Mouse (Mus musculus) ES-Bruce4 (cell line): Measurements from ENCODE around the gene Rln3. TPM values are rescaled to one million over a fixed set of nuclear protein-coding genes. Genes with fewer than 3 reads are reported as not detected.
"Not testable (repeated sequence)": the region's sequence is repeated elsewhere in the genome, so short reads cannot be mapped to it uniquely, and the experiment has no call there.

Source experiments
- H3K27ac ChIP-seq: 2 replicates; pipeline ENCODE4 v1.5.1; 2012; ENCODE audit warnings: low read length, inconsistent platforms; ENCODE audit not compliant: insufficient read depth
- H3K27me3 ChIP-seq: 2 replicates; pipeline ENCODE4 v1.6.1; 2012; ENCODE audit warnings: mild to moderate bottlenecking, low read length, inconsistent platforms; ENCODE audit not compliant: control insufficient read depth, poor library complexity, insufficient read depth, severe bottlenecking
- H3K36me3 ChIP-seq: 2 replicates; pipeline ENCODE4 v1.6.1; 2012; ENCODE audit warnings: inconsistent platforms, mild to moderate bottlenecking, low read length, moderate library complexity; ENCODE audit not compliant: control insufficient read depth, poor library complexity, insufficient read depth, severe bottlenecking
- H3K4me1 ChIP-seq: one replicate; pipeline ENCODE4 v1.8.1; 2011; ENCODE audit warnings: low read length; ENCODE audit not compliant: control insufficient read depth, insufficient read depth
- H3K4me3 ChIP-seq: 2 replicates; pipeline ENCODE4 v1.5.1; 2011; ENCODE audit warnings: low read depth, mild to moderate bottlenecking, low read length
- H3K9ac ChIP-seq: 2 replicates; pipeline ENCODE4 v1.6.1; 2012; ENCODE audit warnings: low read depth, mild to moderate bottlenecking, inconsistent platforms; ENCODE audit not compliant: poor library complexity, severe bottlenecking
- H3K9me3 ChIP-seq: replicated peaks from 2 replicates; pipeline ENCODE4 v1.6.1; 2012; ENCODE audit warnings: mild to moderate bottlenecking, low read length, inconsistent platforms; ENCODE audit not compliant: control insufficient read depth, poor library complexity, insufficient read depth, severe bottlenecking
- CTCF ChIP-seq: IDR thresholded peaks from one replicate; pipeline ENCODE4 v1.8.1; 2011; ENCODE audit warnings: low read depth, low read length
- EP300 ChIP-seq: IDR thresholded peaks from 2 replicates; pipeline ENCODE4 v1.6.1; 2011; ENCODE audit warnings: low read depth, low read length; ENCODE audit not compliant: insufficient read depth
- POLR2A ChIP-seq: IDR thresholded peaks from one replicate; pipeline ENCODE4 v1.8.1; 2011; ENCODE audit warnings: low read length; ENCODE audit not compliant: insufficient read depth
- polyA plus RNA-seq: library from polyadenylated mRNA; stranded (reverse); fragments of >200 nt; gene quantifications from 2 replicates; pipeline ENCODE4 v1.2.4, GENCODE M21; 2011; ENCODE audit warnings: low read depth; ENCODE audit not compliant: missing spikeins, insufficient read depth, insufficient read length

Rln3 gene
- polyA plus RNA-seq, 1 experiment: 1.9 TPM

- 0 out of 2 replicates have a peak, but pooled peaks cover 5% of the 10 kb centered on the region for H3K27me3 ChIP-seq
Observed at GRCm38 (mm10) chr8:84012499-84013165, 32.2 kb downstream of the Rln3 start.

GRCm38 (mm10) chr8:84011705-84012498 lies 32.9 kb downstream of the Rln3 start, which contains the start of gene 2210011C24Rik:
TSS of gene 2210011C24Rik (minus strand) at chr8:84012171.
- Histone ChIP-seq H3K4me1 (no peaks in the 10 kb centered on the region), H3K9ac (peak within 1 kb of the TSS; percentile 94), H3K27ac (no peak within 1 kb of the TSS), H3K9me3 (no peaks in the 10 kb centered on the region; the same call in 1 of the 2 replicates), H3K4me3 (peak within 1 kb of the TSS; percentile 65), H3K36me3 (no peaks in the 10 kb centered on the region), H3K27me3 (0 out of 2 replicates have a peak, but pooled peaks cover 5% of the 10 kb centered on the region)
- TF ChIP-seq POLR2A: no peak
- no peak for TF ChIP-seq CTCF
- TF ChIP-seq EP300: no peak

More at GRCm38 (mm10) chr8:84012499-84013165, 32.2 kb downstream of the Rln3 start:
- Histone ChIP-seq H3K9me3 (no peaks in the 10 kb centered on the region; the same call in 1 of the 2 replicates), H3K27ac (no peak overlapping the region), H3K36me3 (no peaks in the 10 kb centered on the region), H3K4me1 (no peaks in the 10 kb centered on the region), H3K9ac (peak overlapping the region; percentile 94), H3K4me3 (peak overlapping the region; percentile 65)
- TF ChIP-seq EP300 (no peak), POLR2A (no peak), CTCF (no peak)

GRCm38 (mm10) chr8:84010625-84011611 lies 33.9 kb downstream of the Rln3 start:
- no peaks in the 10 kb centered on the region; the same call in 1 of the 2 replicates for H3K9me3 ChIP-seq
- H3K36me3 ChIP-seq: no peaks in the 10 kb centered on the region
- no peaks in the 10 kb centered on the region for H3K4me1 ChIP-seq
- 0 out of 2 replicates have a peak, but pooled peaks cover 5% of the 10 kb centered on the region for H3K27me3 ChIP-seq
- H3K4me3 ChIP-seq: peak overlapping the region; percentile 65
- peak overlapping the region; percentile 94 for H3K9ac ChIP-seq
- TF ChIP-seq POLR2A (no peak), CTCF (peak; percentile 35), EP300 (no peak)
- H3K27ac ChIP-seq: no peak overlapping the region

- Histone ChIP-seq H3K36me3 (no peaks in the 10 kb centered on the region), H3K27ac (no peak overlapping the region), H3K9ac (peak overlapping the region; percentile 94; the same call in 1 of the 2 replicates), H3K9me3 (no peaks in the 10 kb centered on the region), H3K4me1 (no peaks in the 10 kb centered on the region), H3K4me3 (no peak overlapping the region), H3K27me3 (0 out of 2 replicates have a peak, but pooled peaks cover 5% of the 10 kb centered on the region)
- no peak for TF ChIP-seq EP300
- TF ChIP-seq CTCF: peak; percentile 97
Observed at GRCm38 (mm10) chr8:84009876-84010275, 34.9 kb downstream of the Rln3 start.

- Histone ChIP-seq H3K9ac (no peak overlapping the region), H3K4me1 (no peaks in the 10 kb centered on the region), H3K27ac (peak overlapping the region; percentile 18; the same call in 1 of the 2 replicates), H3K4me3 (no peak overlapping the region), H3K9me3 (no peaks in the 10 kb centered on the region), H3K27me3 (0 out of 2 replicates have a peak, but pooled peaks cover 5% of the 10 kb centered on the region), H3K36me3 (no peaks in the 10 kb centered on the region)
- TF ChIP-seq POLR2A: no peak
- peak; percentile 93 for TF ChIP-seq EP300
- peak; percentile 81 for TF ChIP-seq CTCF
Observed at GRCm38 (mm10) chr8:84008362-84008761, 36.4 kb downstream of the Rln3 start.

- H3K9ac ChIP-seq, H3K4me1 ChIP-seq, H3K27ac ChIP-seq, H3K9me3 ChIP-seq, H3K27me3 ChIP-seq, H3K4me3 ChIP-seq, H3K36me3 ChIP-seq: not testable (repeated sequence)
Observed at GRCm38 (mm10) chr8:84005502-84005901, 39.3 kb downstream of the Rln3 start.
